Mouse (Mus musculus): ENCODE data around the gene Sft2d2. TPM values are rescaled to one million over a fixed set of nuclear protein-coding genes. Genes with fewer than 3 reads are reported as not detected.

The Sft2d2 gene
- polyA plus RNA-seq, 1 experiment from 2014 or later, result 14.2 TPM

DNA sequence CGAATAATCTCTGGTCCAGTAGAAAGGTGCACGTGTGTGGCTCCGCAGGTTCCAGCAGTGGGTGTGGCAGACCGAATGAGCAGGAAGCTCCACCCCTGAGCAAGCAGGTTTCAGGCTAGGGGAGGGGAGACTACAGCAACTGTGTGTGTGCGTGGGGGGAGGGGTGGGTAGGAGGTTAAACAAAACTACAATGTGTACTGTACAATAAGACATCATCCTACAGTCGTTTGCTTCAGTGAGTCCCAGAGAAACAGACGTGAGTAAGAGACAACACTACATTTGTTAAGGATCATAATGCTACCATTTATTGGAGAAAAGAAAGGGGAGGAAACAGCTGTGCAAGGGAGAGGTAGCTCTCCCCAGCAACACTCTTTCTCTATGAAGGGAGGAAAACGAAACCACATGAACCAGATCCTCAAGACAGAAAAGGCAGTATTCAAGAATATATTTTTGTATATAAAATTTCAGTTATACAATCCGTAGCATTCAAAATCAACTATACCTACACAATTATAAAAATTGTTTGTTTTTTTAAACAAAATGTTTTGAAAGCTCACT, 20.1 kb downstream of the Sft2d2 start:
- 50% methylated on average over 6 of the region's 9 CpGs for WGBS
- H3K36me3 ChIP-seq (replicated peaks; ENCODE audit: control insufficient read depth, insufficient read depth, low read depth, low read length), result no peaks in the 10 kb centered on the region
- no peak overlapping the region for H3K4me3 ChIP-seq (ENCODE audit: low read depth, low read length)
- DNase-seq (ENCODE audit: low spot score) (no peak), ATAC-seq (replicated peaks; ENCODE audit: insufficient number of reproducible peaks, low FRiP score, low TSS enrichment, low read depth) (no peak)
- H3K27me3 ChIP-seq (ENCODE audit: control insufficient read depth, insufficient read depth, low read length), result no peaks in the 10 kb centered on the region
- H3K9me3 ChIP-seq (replicated peaks; ENCODE audit: control insufficient read depth, low read length), result no peaks in the 10 kb centered on the region
- no peak overlapping the region for H3K4me2 ChIP-seq (ENCODE audit: low read depth, low read length)
- H3K9ac ChIP-seq (replicated peaks; ENCODE audit: low read length), result no peak overlapping the region
- H3K27ac ChIP-seq (replicated peaks; ENCODE audit: low read depth, low read length), result no peak overlapping the region
- no peaks in the 10 kb centered on the region for H3K4me1 ChIP-seq (ENCODE audit: control insufficient read depth, insufficient read depth, low read length)

DNA sequence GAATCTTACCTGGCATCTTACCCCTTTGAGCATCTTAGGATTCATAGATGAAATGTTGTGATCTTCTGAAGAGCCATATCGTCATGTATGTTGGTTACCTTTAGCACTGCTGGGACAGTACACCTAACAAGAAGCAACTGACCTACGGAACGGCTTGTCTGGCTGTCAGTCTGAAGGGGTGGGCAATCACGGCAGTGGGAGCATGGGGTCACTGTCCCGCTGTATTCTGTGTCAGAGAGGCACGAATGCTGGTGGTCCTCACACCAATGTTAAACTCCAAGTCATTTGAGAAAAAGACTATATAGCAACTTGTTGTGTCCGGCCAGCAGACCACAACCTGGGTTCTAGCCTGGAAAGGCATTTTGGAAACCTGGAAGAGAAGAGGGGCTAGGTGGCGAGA, 23.0 kb downstream of the Sft2d2 start:
- no peak overlapping the region for H3K4me2 ChIP-seq (ENCODE audit: low read depth, low read length)
- H3K27me3 ChIP-seq (ENCODE audit: control insufficient read depth, insufficient read depth, low read length), result no peaks in the 10 kb centered on the region
- no peak for DNase-seq (ENCODE audit: low spot score)
- no peak for ATAC-seq (replicated peaks; ENCODE audit: insufficient number of reproducible peaks, low FRiP score, low TSS enrichment, low read depth)
- 84% methylated on average over 7 of the region's 8 CpGs for WGBS
- H3K9ac ChIP-seq (replicated peaks; ENCODE audit: low read length), result no peak overlapping the region
- no peak overlapping the region for H3K27ac ChIP-seq (replicated peaks; ENCODE audit: low read depth, low read length)
- H3K4me1 ChIP-seq (ENCODE audit: control insufficient read depth, insufficient read depth, low read length), result no peaks in the 10 kb centered on the region
- no peak overlapping the region for H3K4me3 ChIP-seq (ENCODE audit: low read depth, low read length)
- no peaks in the 10 kb centered on the region for H3K9me3 ChIP-seq (replicated peaks; ENCODE audit: control insufficient read depth, low read length)
- H3K36me3 ChIP-seq (replicated peaks; ENCODE audit: control insufficient read depth, insufficient read depth, low read depth, low read length), result no peaks in the 10 kb centered on the region

DNA sequence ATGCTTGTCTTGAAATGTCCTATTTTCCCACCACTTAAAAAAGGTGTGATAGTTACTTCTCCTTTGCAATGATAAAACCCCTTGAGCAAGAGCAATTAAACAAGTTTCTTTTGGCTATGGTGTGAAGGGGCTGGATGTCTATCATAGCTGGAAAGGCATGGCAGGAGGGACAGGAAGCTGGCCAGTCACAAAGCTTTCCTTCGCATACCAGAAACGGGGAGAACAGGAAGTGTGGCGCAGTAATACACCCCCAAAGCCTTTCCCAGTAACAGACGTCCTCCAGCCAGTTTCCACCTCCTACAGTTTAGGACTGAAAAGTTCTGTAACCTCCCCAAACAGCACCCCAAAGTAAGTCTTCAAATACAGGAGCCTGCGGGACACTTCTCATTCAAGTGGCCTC, 24.1 kb downstream of the Sft2d2 start:
- H3K4me1 ChIP-seq (ENCODE audit: control insufficient read depth, insufficient read depth, low read length), result no peaks in the 10 kb centered on the region
- H3K9ac ChIP-seq (replicated peaks; ENCODE audit: low read length), result no peak overlapping the region
- H3K27me3 ChIP-seq (ENCODE audit: control insufficient read depth, insufficient read depth, low read length), result no peaks in the 10 kb centered on the region
- DNase-seq (ENCODE audit: low spot score) (no peak), ATAC-seq (replicated peaks; ENCODE audit: insufficient number of reproducible peaks, low FRiP score, low TSS enrichment, low read depth) (no peak)
- no peaks in the 10 kb centered on the region for H3K36me3 ChIP-seq (replicated peaks; ENCODE audit: control insufficient read depth, insufficient read depth, low read depth, low read length)
- no peaks in the 10 kb centered on the region for H3K9me3 ChIP-seq (replicated peaks; ENCODE audit: control insufficient read depth, low read length)
- no peak overlapping the region for H3K4me2 ChIP-seq (ENCODE audit: low read depth, low read length)
- 67% methylated on average over 5 of the region's 5 CpGs for WGBS
- no peak overlapping the region for H3K27ac ChIP-seq (replicated peaks; ENCODE audit: low read depth, low read length)
- no peak overlapping the region for H3K4me3 ChIP-seq (ENCODE audit: low read depth, low read length)

DNA sequence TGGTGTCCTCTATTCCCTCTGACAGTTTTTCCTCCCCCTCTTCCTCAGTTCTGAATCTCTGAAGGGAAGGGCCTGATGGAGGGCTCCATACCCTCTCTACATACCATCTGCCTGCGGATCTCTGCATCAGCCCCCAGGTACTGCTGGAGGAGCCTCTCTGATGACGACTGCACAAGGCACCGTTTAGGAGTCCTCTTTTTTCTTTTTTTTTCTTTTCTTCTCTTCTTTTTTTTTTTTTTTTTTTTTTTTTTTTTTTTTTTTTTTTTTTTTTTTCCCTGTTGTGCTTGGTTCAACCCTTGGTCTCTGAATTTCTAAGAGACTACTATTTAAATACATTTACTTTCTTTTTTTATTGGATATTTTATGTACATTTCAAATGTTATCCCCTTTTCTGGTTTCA, 24.8 kb downstream of the Sft2d2 start:
- Histone ChIP-seq H3K9ac (replicated peaks; ENCODE audit: low read length) (no peak overlapping the region), H3K4me1 (ENCODE audit: control insufficient read depth, insufficient read depth, low read length) (no peaks in the 10 kb centered on the region), H3K9me3 (replicated peaks; ENCODE audit: control insufficient read depth, low read length) (no peaks in the 10 kb centered on the region), H3K27me3 (ENCODE audit: control insufficient read depth, insufficient read depth, low read length) (no peaks in the 10 kb centered on the region), H3K4me3 (ENCODE audit: low read depth, low read length) (no peak overlapping the region), H3K36me3 (replicated peaks; ENCODE audit: control insufficient read depth, insufficient read depth, low read depth, low read length) (no peaks in the 10 kb centered on the region), H3K27ac (replicated peaks; ENCODE audit: low read depth, low read length) (no peak overlapping the region), H3K4me2 (ENCODE audit: low read depth, low read length) (no peak overlapping the region)
- 79% methylated on average over 3 of the region's 3 CpGs for WGBS
- ATAC-seq (replicated peaks; ENCODE audit: insufficient number of reproducible peaks, low FRiP score, low TSS enrichment, low read depth) (no peak), DNase-seq (ENCODE audit: low spot score) (no peak)

DNA sequence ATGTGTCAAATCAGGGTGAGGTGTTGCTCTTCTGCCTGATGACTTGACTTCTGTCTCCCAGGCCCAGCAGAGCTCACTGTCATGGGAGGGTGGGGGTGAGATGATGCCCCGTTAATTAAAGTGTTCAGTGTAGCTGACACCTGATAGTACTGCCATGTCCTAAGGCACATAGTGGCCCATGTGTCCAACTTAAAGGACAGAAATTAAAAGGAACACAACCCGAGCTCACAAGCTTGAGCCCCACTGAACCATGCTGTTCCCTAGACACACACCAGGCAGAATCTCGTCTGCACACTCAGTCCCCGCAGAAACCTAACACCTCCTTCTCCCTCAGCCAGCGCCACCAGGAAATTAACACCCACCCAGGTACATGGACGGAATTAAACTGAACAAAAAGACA, 29.3 kb downstream of the Sft2d2 start:
- no peaks in the 10 kb centered on the region for H3K27me3 ChIP-seq (ENCODE audit: control insufficient read depth, insufficient read depth, low read length)
- DNase-seq (ENCODE audit: low spot score), result no peak
- H3K27ac ChIP-seq (replicated peaks; ENCODE audit: low read depth, low read length), result no peak overlapping the region
- no peaks in the 10 kb centered on the region for H3K4me1 ChIP-seq (ENCODE audit: control insufficient read depth, insufficient read depth, low read length)
- ATAC-seq (replicated peaks; ENCODE audit: insufficient number of reproducible peaks, low FRiP score, low TSS enrichment, low read depth), result no peak; the same call in 1 of the 2 replicates
- H3K9me3 ChIP-seq (replicated peaks; ENCODE audit: control insufficient read depth, low read length), result no peaks in the 10 kb centered on the region
- H3K36me3 ChIP-seq (replicated peaks; ENCODE audit: control insufficient read depth, insufficient read depth, low read depth, low read length), result no peaks in the 10 kb centered on the region
- H3K4me2 ChIP-seq (ENCODE audit: low read depth, low read length), result no peak overlapping the region
- H3K9ac ChIP-seq (replicated peaks; ENCODE audit: low read length), result no peak overlapping the region
- WGBS, result 70% methylated on average over 6 of the region's 6 CpGs
- no peak overlapping the region for H3K4me3 ChIP-seq (ENCODE audit: low read depth, low read length)

DNA sequence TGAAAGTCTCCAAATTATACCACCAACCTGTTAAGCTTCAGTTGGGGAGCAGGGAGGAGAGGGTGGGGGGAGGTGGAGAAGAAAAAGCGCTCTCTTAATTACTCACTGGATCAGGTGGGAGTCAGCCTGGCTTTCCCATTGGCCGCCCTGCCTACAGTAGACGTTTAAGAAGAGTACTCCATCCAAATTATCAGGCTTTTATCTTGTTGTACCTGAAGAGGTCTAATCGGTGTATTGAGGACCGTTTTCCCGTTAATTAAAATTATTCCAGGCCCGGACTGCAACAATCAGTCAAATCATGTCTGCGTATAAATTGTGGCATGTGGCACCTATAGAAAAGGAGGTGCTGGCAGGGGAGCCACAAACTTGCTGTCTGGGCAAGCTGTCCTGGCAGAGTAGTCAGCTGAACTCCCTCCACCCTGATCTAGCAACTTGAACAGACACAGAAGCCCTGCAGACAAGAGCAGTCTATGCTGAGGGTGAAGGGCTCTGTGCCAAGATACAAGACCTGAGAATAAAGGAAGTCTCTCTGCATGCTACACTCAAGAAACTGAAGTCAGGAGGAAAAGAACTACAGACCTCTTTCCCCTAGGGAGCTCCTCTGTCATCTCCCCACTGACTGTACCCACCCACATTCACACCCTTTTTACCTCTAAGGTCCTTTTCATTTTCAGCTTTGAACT, 33.4 kb downstream of the Sft2d2 start, which contains the start of gene Tbx19:
Gene Tbx19, minus strand, starts transcription at position 51 of the 683 bp plus-strand sequence.
- ATAC-seq (replicated peaks; ENCODE audit: insufficient number of reproducible peaks, low FRiP score, low TSS enrichment, low read depth) (no peak), DNase-seq (ENCODE audit: low spot score) (no peak)
- WGBS, result 89% methylated on average over 8 of the region's 8 CpGs
- no peaks in the 10 kb centered on the region for H3K36me3 ChIP-seq (replicated peaks; ENCODE audit: control insufficient read depth, insufficient read depth, low read depth, low read length)
- H3K4me3 ChIP-seq (ENCODE audit: low read depth, low read length), result no peak within 1 kb of the TSS
- no peaks in the 10 kb centered on the region for H3K27me3 ChIP-seq (ENCODE audit: control insufficient read depth, insufficient read depth, low read length)
- H3K9me3 ChIP-seq (replicated peaks; ENCODE audit: control insufficient read depth, low read length), result no peaks in the 10 kb centered on the region
- H3K4me1 ChIP-seq (ENCODE audit: control insufficient read depth, insufficient read depth, low read length), result no peaks in the 10 kb centered on the region
- H3K27ac ChIP-seq (replicated peaks; ENCODE audit: low read depth, low read length), result no peak within 1 kb of the TSS
- H3K9ac ChIP-seq (replicated peaks; ENCODE audit: low read length), result no peak within 1 kb of the TSS
- H3K4me2 ChIP-seq (ENCODE audit: low read depth, low read length), result no peak within 1 kb of the TSS

DNA sequence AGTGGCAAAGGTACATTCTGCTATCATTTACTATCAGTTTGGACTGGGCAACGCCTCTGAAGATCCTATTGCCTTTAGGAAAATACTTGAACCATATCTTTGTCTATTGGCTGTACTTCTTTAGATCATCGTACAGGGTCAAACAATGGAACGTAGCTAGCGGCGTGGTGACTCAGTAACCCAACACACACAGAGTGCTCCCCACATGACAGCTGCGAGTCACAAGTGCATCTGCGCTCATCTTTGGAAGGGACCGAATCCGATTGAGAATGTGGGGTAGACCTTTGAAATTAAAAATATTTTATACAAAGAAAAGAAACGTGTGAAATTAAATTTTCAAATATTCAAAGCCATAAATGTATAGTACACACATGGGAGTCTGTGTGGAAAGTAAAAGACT, 35.4 kb downstream of the Sft2d2 start:
- H3K4me3 ChIP-seq (ENCODE audit: low read depth, low read length), result no peak overlapping the region
- no peak for DNase-seq (ENCODE audit: low spot score)
- no peaks in the 10 kb centered on the region for H3K9me3 ChIP-seq (replicated peaks; ENCODE audit: control insufficient read depth, low read length)
- H3K9ac ChIP-seq (replicated peaks; ENCODE audit: low read length), result no peak overlapping the region
- no peaks in the 10 kb centered on the region for H3K27me3 ChIP-seq (ENCODE audit: control insufficient read depth, insufficient read depth, low read length)
- no peaks in the 10 kb centered on the region for H3K36me3 ChIP-seq (replicated peaks; ENCODE audit: control insufficient read depth, insufficient read depth, low read depth, low read length)
- H3K4me2 ChIP-seq (ENCODE audit: low read depth, low read length), result no peak overlapping the region
- no peak for ATAC-seq (replicated peaks; ENCODE audit: insufficient number of reproducible peaks, low FRiP score, low TSS enrichment, low read depth)
- no peak overlapping the region for H3K27ac ChIP-seq (replicated peaks; ENCODE audit: low read depth, low read length)
- no peaks in the 10 kb centered on the region for H3K4me1 ChIP-seq (ENCODE audit: control insufficient read depth, insufficient read depth, low read length)
- WGBS, result 80% methylated on average over 10 of the region's 10 CpGs

DNA sequence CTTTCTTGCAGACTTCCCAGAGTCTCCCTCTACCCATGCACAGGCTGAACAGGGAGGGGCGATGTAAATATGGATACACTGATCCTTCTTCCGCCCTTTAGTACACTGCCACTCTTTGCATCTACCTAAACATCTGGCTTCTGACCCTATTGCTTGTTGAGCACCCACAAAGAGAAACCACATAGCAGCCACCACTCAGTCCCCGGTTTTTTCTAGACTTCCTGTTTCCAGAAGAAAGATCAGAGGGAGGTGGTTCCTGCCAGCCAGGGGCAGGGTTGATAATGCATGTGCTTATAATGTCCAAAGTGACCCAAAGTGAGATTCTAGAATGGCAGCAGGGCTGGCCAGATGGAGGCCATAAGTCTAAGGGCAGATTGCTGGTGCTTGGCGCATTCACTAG, 40.1 kb downstream of the Sft2d2 start:
- Histone ChIP-seq H3K4me3 (ENCODE audit: low read depth, low read length) (no peak overlapping the region), H3K36me3 (replicated peaks; ENCODE audit: control insufficient read depth, insufficient read depth, low read depth, low read length) (no peaks in the 10 kb centered on the region), H3K9ac (replicated peaks; ENCODE audit: low read length) (no peak overlapping the region), H3K4me1 (ENCODE audit: control insufficient read depth, insufficient read depth, low read length) (no peaks in the 10 kb centered on the region), H3K4me2 (ENCODE audit: low read depth, low read length) (no peak overlapping the region), H3K9me3 (replicated peaks; ENCODE audit: control insufficient read depth, low read length) (no peaks in the 10 kb centered on the region), H3K27ac (replicated peaks; ENCODE audit: low read depth, low read length) (no peak overlapping the region), H3K27me3 (ENCODE audit: control insufficient read depth, insufficient read depth, low read length) (no peaks in the 10 kb centered on the region)
- 76% methylated on average over 4 of the region's 4 CpGs for WGBS
- DNase-seq (ENCODE audit: low spot score) (no peak), ATAC-seq (replicated peaks; ENCODE audit: insufficient number of reproducible peaks, low FRiP score, low TSS enrichment, low read depth) (no peak)
